Mouse (Mus musculus) C2C12 (cell line): ENCODE results near the gene Pkd1l1. TPM values are rescaled to one million over a fixed set of nuclear protein-coding genes. Genes with fewer than 3 reads are reported as not detected.

Source experiments
- H3K27me3 ChIP-seq: one replicate; pipeline ENCODE4 v1.6.1; 2011; ENCODE audit not compliant: control insufficient read depth, insufficient read depth, insufficient read length
- H3K36me3 ChIP-seq: one replicate; pipeline ENCODE4 v1.6.1; 2011; ENCODE audit not compliant: control insufficient read depth, insufficient read depth
- H3K4me3 ChIP-seq: one replicate; pipeline ENCODE4 v1.5.1; 2011; ENCODE audit warnings: mild to moderate bottlenecking, control low read depth; ENCODE audit not compliant: poor library complexity, insufficient read depth, severe bottlenecking
- H3K79me2 ChIP-seq: one replicate; pipeline ENCODE4 v1.6.1; 2011; ENCODE audit not compliant: control insufficient read depth, insufficient read depth
- H3K79me3 ChIP-seq: one replicate; pipeline ENCODE4 v1.6.1; 2011; ENCODE audit warnings: low read depth, control low read depth
- H3ac ChIP-seq: one replicate; pipeline ENCODE3; 2011; ENCODE audit warnings: low read depth; ENCODE audit not compliant: control insufficient read depth, insufficient read length
- CEBPB ChIP-seq: IDR thresholded peaks from one replicate; pipeline ENCODE4 v1.6.1; 2011; ENCODE audit warnings: low read depth, mild to moderate bottlenecking, control low read depth, moderate library complexity
- CTCF ChIP-seq: IDR thresholded peaks from one replicate; pipeline ENCODE4 v1.5.1; 2011; ENCODE audit not compliant: control insufficient read depth, insufficient read depth, insufficient read length
- FOSL1 ChIP-seq: IDR thresholded peaks from one replicate; pipeline ENCODE4 v1.8.0; 2011; ENCODE audit warnings: mild to moderate bottlenecking, low read length; ENCODE audit not compliant: poor library complexity, insufficient read depth, severe bottlenecking
- MAX ChIP-seq: IDR thresholded peaks from one replicate; pipeline ENCODE4 v1.6.1; 2011; ENCODE audit warnings: mild to moderate bottlenecking, control low read depth
- MYOD1 ChIP-seq: IDR thresholded peaks from one replicate; pipeline ENCODE4 v1.6.1; 2011; ENCODE audit warnings: low read depth; ENCODE audit not compliant: control insufficient read depth, insufficient read length
- MYOG ChIP-seq: IDR thresholded peaks from one replicate; pipeline ENCODE4 v1.6.1; 2011; ENCODE audit not compliant: control insufficient read depth, insufficient read length; ENCODE audit errors: extremely low read depth
- USF1 ChIP-seq: IDR thresholded peaks from one replicate; pipeline ENCODE4 v1.6.1; 2011; ENCODE audit warnings: low read depth, mild to moderate bottlenecking, control low read depth, moderate library complexity
- polyA plus RNA-seq: library from polyadenylated mRNA; unstranded; fragments of >200 nt; fragmentation: generic; extraction: Trizol; gene quantifications from one replicate; pipeline ENCODE4 v1.2.1, GENCODE M21; 2012; ENCODE audit warnings: missing spikeins

Gene Pkd1l1
- polyA plus RNA-seq, 1 experiment: 0.04 TPM

DNA sequence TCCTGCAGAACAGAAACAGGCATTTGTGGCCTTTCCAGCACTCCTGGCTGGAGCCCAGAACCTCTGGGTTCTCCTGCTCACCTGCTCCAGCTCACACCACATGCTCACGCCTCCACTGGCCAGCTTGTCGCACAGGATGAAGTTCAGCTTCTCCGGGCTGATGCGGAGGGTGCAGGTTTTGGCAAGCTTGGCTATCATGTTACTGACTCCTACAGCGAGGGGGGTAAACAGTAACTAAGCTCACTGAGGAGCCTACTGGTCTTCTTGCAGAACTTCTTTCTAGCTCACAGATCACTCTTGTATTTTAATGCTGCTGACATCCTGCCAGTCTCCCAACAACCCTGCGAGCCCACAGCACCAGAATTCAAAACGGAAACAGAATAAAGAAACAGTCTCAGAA lies 37.4 kb upstream of the Pkd1l1 start:
- peaks cover 22% of the 10 kb centered on the region for H3K36me3 ChIP-seq
- peaks cover 35% of the 10 kb centered on the region for H3K79me2 ChIP-seq
- TF ChIP-seq CTCF: no peak
- TF ChIP-seq FOSL1: no peak
- TF ChIP-seq MYOG: no peak
- no peak for TF ChIP-seq CEBPB
- no peak for TF ChIP-seq USF1
- no peak for TF ChIP-seq MAX
- no peak for TF ChIP-seq MYOD1
- H3ac ChIP-seq: peak overlapping the region; percentile 91
- peak overlapping the region; percentile 51 for H3K4me3 ChIP-seq
- no peaks in the 10 kb centered on the region for H3K27me3 ChIP-seq
- H3K79me3 ChIP-seq: peaks cover 14% of the 10 kb centered on the region

DNA sequence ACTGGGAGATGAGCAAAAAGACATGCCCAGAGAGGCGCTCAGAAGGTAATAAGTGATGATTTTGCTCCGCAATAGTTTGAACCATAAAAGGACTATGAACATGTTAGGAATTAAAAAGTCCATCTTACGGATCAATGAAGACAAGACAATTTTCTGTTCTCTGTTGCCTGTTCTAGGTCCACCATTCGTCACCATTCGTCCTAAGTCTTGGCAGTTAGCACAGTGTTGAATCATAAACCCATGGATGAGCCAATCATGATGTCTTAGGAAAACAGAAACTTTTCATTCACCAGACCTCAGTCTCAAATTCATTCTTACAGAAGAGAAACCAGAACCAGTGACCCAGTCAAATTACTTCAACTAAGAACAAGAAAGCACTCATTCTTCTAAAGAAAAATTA lies 35.7 kb upstream of the Pkd1l1 start:
- no peak overlapping the region for H3ac ChIP-seq
- H3K4me3 ChIP-seq: no peak overlapping the region
- TF ChIP-seq USF1 (no peak), CEBPB (no peak), MAX (no peak), CTCF (no peak), FOSL1 (no peak), MYOD1 (no peak), MYOG (no peak)
- H3K79me3 ChIP-seq: peaks cover 14% of the 10 kb centered on the region
- H3K27me3 ChIP-seq: no peaks in the 10 kb centered on the region
- peaks cover 39% of the 10 kb centered on the region for H3K36me3 ChIP-seq
- H3K79me2 ChIP-seq: peaks cover 35% of the 10 kb centered on the region

- Histone ChIP-seq H3K4me3 (no peak overlapping the region), H3ac (no peak overlapping the region), H3K36me3 (peaks cover 19% of the 10 kb centered on the region), H3K79me3 (no peaks in the 10 kb centered on the region), H3K27me3 (peaks cover 6% of the 10 kb centered on the region), H3K79me2 (no peaks in the 10 kb centered on the region)
- no peak for TF ChIP-seq MYOD1
- no peak for TF ChIP-seq MYOG
- TF ChIP-seq USF1: no peak
- no peak for TF ChIP-seq MAX
- TF ChIP-seq CTCF: no peak
- no peak for TF ChIP-seq FOSL1
- TF ChIP-seq CEBPB: no peak
Measured at GRCm38 (mm10) chr11:8988084-8988483, 15.0 kb upstream of the Pkd1l1 start.

- H3K79me3 ChIP-seq: no peaks in the 10 kb centered on the region
- H3K36me3 ChIP-seq: peaks cover 3% of the 10 kb centered on the region
- TF ChIP-seq USF1 (no peak), CEBPB (no peak), MYOG (no peak)
- H3ac ChIP-seq: no peak overlapping the region
- peaks cover 7% of the 10 kb centered on the region for H3K27me3 ChIP-seq
- H3K4me3 ChIP-seq: no peak overlapping the region
- no peaks in the 10 kb centered on the region for H3K79me2 ChIP-seq
Measured at GRCm38 (mm10) chr11:8986058-8986457, 13.0 kb upstream of the Pkd1l1 start.

GRCm38 (mm10) chr11:8983237-8983861 lies 10.3 kb upstream of the Pkd1l1 start:
- Histone ChIP-seq H3K79me3 (no peaks in the 10 kb centered on the region), H3K4me3 (no peak overlapping the region), H3K79me2 (no peaks in the 10 kb centered on the region), H3ac (no peak overlapping the region), H3K27me3 (peaks cover 30% of the 10 kb centered on the region), H3K36me3 (no peaks in the 10 kb centered on the region)
- TF ChIP-seq CTCF: peak; percentile 26
- TF ChIP-seq CEBPB: no peak

DNA sequence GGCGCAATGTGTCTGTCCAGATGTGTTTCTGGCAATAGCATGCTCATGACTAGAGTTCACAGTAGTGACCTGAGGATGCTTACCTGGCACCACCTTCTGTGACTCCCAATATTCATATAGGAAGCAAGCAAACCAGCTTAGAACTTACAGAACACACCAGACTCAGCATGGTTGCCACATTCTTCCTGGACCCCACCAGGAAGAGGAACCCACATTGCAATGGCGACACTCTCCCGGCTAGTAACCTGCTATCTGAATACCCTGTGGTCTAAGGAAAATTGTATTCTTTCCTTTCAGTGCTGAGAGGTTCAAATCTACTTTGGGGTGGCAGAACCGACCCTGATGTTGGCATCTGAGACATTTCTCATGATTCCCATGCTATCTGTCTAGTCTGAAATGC lies 5.1 kb upstream of the Pkd1l1 start:
- peaks cover 50% of the 10 kb centered on the region for H3K27me3 ChIP-seq
- H3ac ChIP-seq: no peak overlapping the region
- no peak for TF ChIP-seq CTCF
- no peak for TF ChIP-seq MAX
- no peaks in the 10 kb centered on the region for H3K79me3 ChIP-seq
- no peaks in the 10 kb centered on the region for H3K79me2 ChIP-seq
- H3K4me3 ChIP-seq: no peak overlapping the region
- no peaks in the 10 kb centered on the region for H3K36me3 ChIP-seq
